Mouse (Mus musculus) left cerebral cortex, adult 9 months (tissue): ENCODE measurements around the gene Zfp809.

Experiments
- DNase-seq, 2 experiments: peaks; one replicate each; pipeline ENCODE4 v3.0.0; 2022; ENCODE audit warnings: low spot score in 2 of 2

Gene Zfp809

DNA sequence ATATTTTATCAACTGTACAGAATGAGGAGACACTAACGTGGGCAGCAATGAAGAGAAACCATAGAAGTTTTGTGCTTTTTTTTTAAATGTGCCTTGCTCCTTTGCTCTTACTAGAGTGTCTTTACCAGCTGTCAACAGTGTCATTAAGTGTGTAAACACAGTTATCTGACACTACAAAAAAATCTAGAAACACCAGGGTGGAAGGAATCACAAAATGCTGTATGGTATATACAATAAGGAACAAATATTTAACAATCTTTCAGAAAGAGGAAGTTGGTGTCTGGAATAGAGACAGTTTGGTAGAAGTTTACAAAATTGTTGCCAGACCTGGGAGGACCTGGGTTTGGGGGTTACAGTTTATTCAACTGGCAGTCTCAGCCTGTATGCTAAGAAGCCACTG, 36.1 kb downstream of the Zfp809 start:
- no peak for DNase-seq

DNA sequence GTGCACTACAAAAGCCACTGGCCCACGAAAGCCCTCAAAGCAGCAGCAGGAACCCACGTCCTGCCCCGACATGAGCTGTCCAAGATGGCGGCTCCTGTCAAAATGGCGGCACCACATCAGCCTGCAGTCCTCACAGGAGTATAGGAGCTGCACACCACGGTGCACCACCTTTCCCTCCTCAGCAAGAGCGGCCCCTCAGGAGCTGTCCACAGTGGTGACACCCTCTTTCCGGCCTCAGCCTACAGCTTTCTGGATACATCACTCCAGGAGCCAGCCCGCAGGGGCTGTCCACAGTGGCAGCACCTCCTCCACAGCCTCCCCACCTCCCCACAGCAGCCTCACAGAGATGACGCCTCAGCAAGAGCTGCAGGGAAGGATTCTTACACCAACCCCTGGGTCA, 37.1 kb downstream of the Zfp809 start:
- no peak for DNase-seq

DNA sequence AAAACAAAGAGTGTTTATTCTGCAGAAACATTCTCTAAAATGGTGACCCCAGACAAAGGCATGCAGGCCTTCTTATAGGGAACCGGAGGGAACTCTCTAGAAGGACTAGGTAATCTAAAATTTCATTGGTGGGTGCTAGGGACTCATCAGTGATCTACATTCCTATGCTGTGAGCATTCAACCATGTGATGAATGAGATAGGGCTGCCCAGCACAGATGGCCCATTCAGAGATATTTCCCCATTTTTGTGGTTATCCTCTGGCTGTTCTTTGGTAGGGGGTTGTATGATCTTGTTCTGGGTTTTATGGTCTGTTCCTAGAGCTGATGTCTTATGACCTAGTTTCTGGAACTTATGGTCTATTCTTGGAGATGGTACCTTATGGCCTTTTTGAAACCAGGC, 43.4 kb downstream of the Zfp809 start:
- DNase-seq, result no peak

DNA sequence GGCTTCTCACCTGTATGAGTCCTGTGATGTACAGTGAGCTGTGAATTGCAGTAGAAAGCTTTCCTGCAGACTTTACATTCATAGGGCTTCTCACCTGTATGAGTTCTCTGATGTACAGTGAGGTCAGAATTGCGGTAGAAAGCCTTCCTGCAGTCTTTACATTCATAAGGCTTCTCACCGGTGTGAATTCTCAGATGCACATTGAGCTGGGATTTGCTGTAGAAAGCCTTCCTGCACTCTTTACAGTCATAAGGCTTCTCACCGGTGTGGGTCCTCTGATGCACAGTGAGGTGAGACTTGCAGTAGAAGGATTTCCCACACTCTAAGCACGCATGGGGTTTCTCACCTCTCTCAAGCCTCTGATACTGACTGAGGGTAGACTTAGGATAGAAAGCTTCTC, 53.2 kb downstream of the Zfp809 start:
- DNase-seq, result no peak
